Mouse (Mus musculus) MEL (cell line): ENCODE measurements around the gene Sptbn4. TPM values are rescaled to one million over a fixed set of nuclear protein-coding genes. Genes with fewer than 3 reads are reported as not detected.
A peak's percentile ranks its signal among the peaks of the same experiment; 100 is the strongest.

ENCODE experiments used
- DNase-seq: peaks from one replicate; pipeline ENCODE4 v3.0.0; 2011; ENCODE audit warnings: low read depth, low spot score
- H3K27ac ChIP-seq: 2 replicates; pipeline ENCODE4 v1.5.1; 2012; ENCODE audit warnings: low read depth, mild to moderate bottlenecking, control low read depth, low read length, moderate library complexity; ENCODE audit not compliant: control insufficient read depth
- H3K27me3 ChIP-seq, 2 experiments: fragments of 150-350 bp in 1 of 2; sonication (generic) in 1 of 2; 2 replicates each; pipeline ENCODE4 v1.6.1; 2012; ENCODE audit warnings: low read length in 2 of 2, mild to moderate bottlenecking in 2 of 2, improper control_type of control experiment in 1 of 2, moderate library complexity in 1 of 2; ENCODE audit not compliant: insufficient read depth in 2 of 2, control insufficient read depth in 1 of 2
- H3K36me3 ChIP-seq, 2 experiments: 2 replicates each; pipeline ENCODE4 v1.6.1; 2012 to 2014; ENCODE audit warnings: low read length in 2 of 2, improper control_type of control experiment in 1 of 2, inconsistent platforms in 1 of 2, mild to moderate bottlenecking in 1 of 2; ENCODE audit not compliant: insufficient read depth in 2 of 2, control insufficient read depth in 1 of 2
- H3K4me1 ChIP-seq, 2 experiments: fragments of 150-350 bp in 1 of 2; sonication (generic) in 1 of 2; 2 replicates each; pipeline ENCODE4 v1.6.1; 2012; ENCODE audit warnings: low read length in 2 of 2, improper control_type of control experiment in 1 of 2, mild to moderate bottlenecking in 1 of 2; ENCODE audit not compliant: insufficient read depth in 2 of 2, control insufficient read depth in 1 of 2
- H3K4me3 ChIP-seq, 2 experiments: fragments of 150-350 bp in 1 of 2; sonication (generic) in 1 of 2; 2 replicates each; pipeline ENCODE4 v1.5.1; 2012; ENCODE audit warnings: low read depth in 2 of 2, low read length in 2 of 2, mild to moderate bottlenecking in 2 of 2, moderate library complexity in 2 of 2, control low read depth in 1 of 2, improper control_type of control experiment in 1 of 2; ENCODE audit not compliant: control insufficient read depth in 1 of 2, insufficient read depth in 1 of 2
- H3K79me2 ChIP-seq: 2 replicates; pipeline ENCODE4 v1.6.1; 2012; ENCODE audit warnings: mild to moderate bottlenecking, low read length, moderate library complexity; ENCODE audit not compliant: control insufficient read depth, poor library complexity, insufficient read depth
- H3K9ac ChIP-seq: 2 replicates; pipeline ENCODE4 v1.6.1; 2012; ENCODE audit warnings: low read depth, mild to moderate bottlenecking, control low read depth, low read length, moderate library complexity; ENCODE audit not compliant: control insufficient read depth, poor library complexity, severe bottlenecking
- H3K9me3 ChIP-seq: fragments of 150-350 bp; sonication (generic); replicated peaks from 2 replicates; pipeline ENCODE4 v1.6.1; 2012; ENCODE audit warnings: mild to moderate bottlenecking, low read length, improper control_type of control experiment, moderate library complexity; ENCODE audit not compliant: insufficient read depth
- ELF1 ChIP-seq: IDR thresholded peaks from 2 replicates; pipeline ENCODE4 v1.6.1; 2014; ENCODE audit warnings: low read depth, mild to moderate bottlenecking, inconsistent platforms, low read length, improper control_type of control experiment, moderate library complexity
- GATA1 ChIP-seq: IDR thresholded peaks from 2 replicates; pipeline ENCODE4 v1.6.1; 2011; ENCODE audit warnings: low read depth, low read length, improper control_type of control experiment
- MAFK ChIP-seq: IDR thresholded peaks from 2 replicates; pipeline ENCODE4 v1.6.1; 2011; ENCODE audit warnings: low read depth, mild to moderate bottlenecking, low read length, improper control_type of control experiment, borderline replicate concordance
- MEF2A ChIP-seq: IDR thresholded peaks from 2 replicates; pipeline ENCODE4 v1.6.1; 2014; ENCODE audit warnings: low read depth, mild to moderate bottlenecking, inconsistent platforms, low read length, improper control_type of control experiment; ENCODE audit not compliant: poor library complexity, insufficient replicate concordance, severe bottlenecking; ENCODE audit errors: extremely low read depth
- MXI1 ChIP-seq: IDR thresholded peaks from 2 replicates; pipeline ENCODE4 v1.6.1; 2011; ENCODE audit warnings: mild to moderate bottlenecking, low read depth, low read length, improper control_type of control experiment
- MYC ChIP-seq: IDR thresholded peaks from 2 replicates; pipeline ENCODE4 v1.6.1; 2011; ENCODE audit warnings: low read depth, mild to moderate bottlenecking, low read length, improper control_type of control experiment, moderate library complexity
- POLR2A ChIP-seq, 2 experiments: IDR thresholded peaks; 2 replicates each; pipeline ENCODE4 v1.6.1; 2011 to 2012; ENCODE audit warnings: low read length in 2 of 2, mild to moderate bottlenecking in 2 of 2, control low read depth in 1 of 2, improper control_type of control experiment in 1 of 2, low read depth in 1 of 2, moderate library complexity in 1 of 2; ENCODE audit not compliant: control insufficient read depth in 1 of 2, insufficient read depth in 1 of 2, poor library complexity in 1 of 2
- POLR2AphosphoS5 ChIP-seq: IDR thresholded peaks from 2 replicates; pipeline ENCODE4 v1.6.1; 2012; ENCODE audit warnings: low read depth, borderline replicate concordance, mild to moderate bottlenecking, inconsistent platforms, low read length, moderate library complexity, mixed read lengths
- RCOR1 ChIP-seq: IDR thresholded peaks from 2 replicates; pipeline ENCODE4 v1.6.1; 2012; ENCODE audit warnings: low read depth, mild to moderate bottlenecking, inconsistent platforms, low read length, improper control_type of control experiment
- SMC3 ChIP-seq: IDR thresholded peaks from 2 replicates; pipeline ENCODE4 v1.6.1; 2011; ENCODE audit warnings: low read depth, low read length, improper control_type of control experiment
- TCF12 ChIP-seq: IDR thresholded peaks from 2 replicates; pipeline ENCODE4 v1.6.1; 2014; ENCODE audit warnings: low read depth, mild to moderate bottlenecking, inconsistent platforms, low read length, improper control_type of control experiment, moderate library complexity
- USF1 ChIP-seq: IDR thresholded peaks from 2 replicates; pipeline ENCODE4 v1.6.1; 2014; ENCODE audit warnings: low read depth, mild to moderate bottlenecking, inconsistent platforms, low read length, improper control_type of control experiment, moderate library complexity
- ZNF384 ChIP-seq: IDR thresholded peaks from 2 replicates; pipeline ENCODE4 v1.6.1; 2012; ENCODE audit warnings: low read depth, mild to moderate bottlenecking, inconsistent platforms, low read length, improper control_type of control experiment
- polyA plus RNA-seq, 2 experiments: library from polyadenylated mRNA; stranded (reverse) in 1 of 2; unstranded in 1 of 2; fragments of >175 nt in 1 of 2; fragments of >200 nt in 1 of 2; gene quantifications; 2 replicates each; pipeline versions ENCODE4 v1.2.1 to v1.2.4; 2012; ENCODE audit warnings: low replicate concordance in 2 of 2, low read depth in 1 of 2; ENCODE audit not compliant: insufficient read length in 2 of 2, insufficient read depth in 1 of 2, missing spikeins in 1 of 2
- total RNA-seq: library from RNA; depleted of rRNA; stranded (reverse); fragments of 300-350 nt; gene quantifications from 2 replicates; pipeline ENCODE4 v1.2.3, GENCODE M21; 2012

The Sptbn4 gene
- total and polyA plus RNA-seq, 3 experiments: 0.19 to 0.68 TPM; not detected in 1

GRCm38 (mm10) chr7:27310996-27311535 lies 136.4 kb downstream of the Sptbn4 start:
- H3K9ac ChIP-seq: no peak overlapping the region
- no peak for DNase-seq
- no peaks in the 10 kb centered on the region for H3K36me3 ChIP-seq
- H3K4me3 ChIP-seq: no peak overlapping the region
- no peak overlapping the region for H3K27ac ChIP-seq
- no peaks in the 10 kb centered on the region for H3K4me1 ChIP-seq
- TF ChIP-seq RCOR1: no peak
- H3K9me3 ChIP-seq: no peaks in the 10 kb centered on the region
- H3K27me3 ChIP-seq: no peaks in the 10 kb centered on the region
- no peaks in the 10 kb centered on the region for H3K79me2 ChIP-seq

GRCm38 (mm10) chr7:27310306-27310705 lies 137.2 kb downstream of the Sptbn4 start:
- no peaks in the 10 kb centered on the region for H3K27me3 ChIP-seq
- no peaks in the 10 kb centered on the region for H3K4me1 ChIP-seq
- H3K4me3 ChIP-seq: no peak overlapping the region
- no peak for TF ChIP-seq MYC
- TF ChIP-seq MAFK: no peak
- no peak for TF ChIP-seq GATA1
- no peak overlapping the region for H3K9ac ChIP-seq
- H3K36me3 ChIP-seq: no peaks in the 10 kb centered on the region
- no peak for DNase-seq
- no peaks in the 10 kb centered on the region for H3K79me2 ChIP-seq
- no peak overlapping the region for H3K27ac ChIP-seq
- no peaks in the 10 kb centered on the region for H3K9me3 ChIP-seq

GRCm38 (mm10) chr7:27309832-27310231 lies 137.7 kb downstream of the Sptbn4 start:
- H3K4me3 ChIP-seq: no peak overlapping the region
- no peaks in the 10 kb centered on the region for H3K9me3 ChIP-seq
- no peaks in the 10 kb centered on the region for H3K79me2 ChIP-seq
- H3K27me3 ChIP-seq: no peaks in the 10 kb centered on the region
- H3K4me1 ChIP-seq: no peaks in the 10 kb centered on the region
- no peak overlapping the region for H3K27ac ChIP-seq
- TF ChIP-seq ZNF384 (0 out of 2 replicates have a peak, but pooled peaks have one; percentile 23), TCF12 (no peak)
- DNase-seq: no peak
- H3K9ac ChIP-seq: no peak overlapping the region
- no peaks in the 10 kb centered on the region for H3K36me3 ChIP-seq

GRCm38 (mm10) chr7:27308821-27309549 lies 138.5 kb downstream of the Sptbn4 start:
- Histone ChIP-seq H3K27me3 (no peaks in the 10 kb centered on the region), H3K4me3 (no peak overlapping the region), H3K79me2 (no peaks in the 10 kb centered on the region), H3K9me3 (no peaks in the 10 kb centered on the region), H3K27ac (no peak overlapping the region), H3K36me3 (no peaks in the 10 kb centered on the region)
- DNase-seq: no peak
- TF ChIP-seq MYC: no peak
- TF ChIP-seq USF1: no peak
- TF ChIP-seq ELF1: no peak
- TF ChIP-seq RCOR1: no peak
- no peak for TF ChIP-seq MXI1
- no peak for TF ChIP-seq MEF2A
- TF ChIP-seq POLR2A (IDR thresholded peaks at IDR 0.05; ENCODE audit: control insufficient read depth in 1 of 2, insufficient read depth in 1 of 2, low read depth in 1 of 2, low read length in 2 of 2, poor library complexity in 1 of 2): no peak
- TF ChIP-seq SMC3: no peak
- TF ChIP-seq POLR2AphosphoS5: no peak
- TF ChIP-seq, all 39 proteins: peak for 0
- Histone ChIP-seq H3K9ac (no peak overlapping the region), H3K4me1 (no peaks in the 10 kb centered on the region)
